In the genomic region with DNA sequence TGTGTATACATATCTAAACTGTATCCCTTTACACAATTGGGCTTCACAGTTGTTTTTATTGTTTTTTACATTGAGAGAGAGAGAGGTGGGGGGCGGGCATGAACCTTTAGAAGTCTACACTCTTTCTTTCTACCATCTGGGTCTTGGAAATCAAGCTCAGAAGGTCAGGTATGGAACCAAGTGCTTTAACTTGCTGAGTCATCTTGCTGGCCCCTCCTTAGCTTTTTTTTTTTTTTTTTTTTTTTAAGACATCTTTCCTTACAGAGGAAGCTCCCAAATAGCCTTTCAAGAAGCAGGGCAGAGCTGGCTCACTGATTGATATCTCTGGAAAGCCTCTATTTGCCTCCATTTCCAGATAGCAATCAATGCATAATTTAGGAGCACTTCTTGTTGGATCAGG, we compare ENCODE assay signal across 16 mouse cellular contexts.
"Had no signal": no experiment of that assay in that cellular context is flagged by ENCODE, and none has a peak within 500 bp of the region (broad histone marks: within the 10 kb centered on the region; RNA-seq: fewer than 3 reads in every experiment).

No protein-coding gene starts in this region.

- H3K27me3 ChIP-seq: intestine, embryonic 15.5 days; liver, embryonic 13.5 days; lung, embryonic 15.5 days had no signal

- H3K9ac ChIP-seq: intestine, embryonic 15.5 days; limb, embryonic 12.5 days; liver, embryonic 13.5 days; liver, postnatal 0 days; lung, embryonic 15.5 days; neural tube, embryonic 15.5 days had no signal

- H3K4me2 ChIP-seq: intestine, embryonic 15.5 days; limb, embryonic 12.5 days; liver, embryonic 13.5 days; lung, embryonic 15.5 days; neural tube, embryonic 15.5 days had no signal

- H3K4me3 ChIP-seq: intestine, embryonic 15.5 days; layer of hippocampus, adult 2 months; limb, embryonic 12.5 days; liver, embryonic 13.5 days; lung, embryonic 15.5 days; myocyte; neural tube, embryonic 15.5 days had no signal

- ATAC-seq: intestine, embryonic 15.5 days; liver, postnatal 0 days had no signal

- H3K27ac ChIP-seq: intestine, embryonic 15.5 days; layer of hippocampus, adult 2 months; limb, embryonic 12.5 days; liver, embryonic 13.5 days; lung, embryonic 15.5 days; neural tube, embryonic 15.5 days had no signal

- DNase-seq: kidney, adult 18-20 months; kidney, postnatal 25 days; liver; liver, embryonic 13.5 days; liver, postnatal 0 days; lung, postnatal 14 days; midbrain, embryonic 14.5 days; right cerebral cortex, adult 18-20 months; right cerebral cortex, postnatal 25 days; thymus, postnatal 4 days had no signal

- H3K36me3 ChIP-seq: intestine, embryonic 15.5 days; liver, embryonic 13.5 days; neural tube, embryonic 15.5 days had no signal

- H3K9me3 ChIP-seq: intestine, embryonic 15.5 days; liver, embryonic 13.5 days; lung, embryonic 15.5 days; neural tube, embryonic 15.5 days had no signal
